Comparison of ENCODE assay signal across 8 mouse cellular contexts in genomic region chr3:96577566-96577965, GRCm38 (mm10). TPM values are rescaled to one million over a fixed set of nuclear protein-coding genes. Genes with fewer than 3 reads are reported as not detected.
A peak's percentile ranks its signal among the peaks of the same experiment; 100 is the strongest.
DNase-seq lines count a peak whose midpoint lies in the region; ATAC-seq lines count a peak whose summit lies in the region.

No protein-coding gene starts in this region.

- peak overlapping the region; percentile 94 for H3K27ac ChIP-seq in kidney, embryonic 14.5 days (ENCODE audit: low read depth, low read length)
- H3K27ac ChIP-seq in hindbrain, embryonic 12.5 days = peak overlapping the region; percentile 60
- 0 out of 2 replicates have a peak overlapping the region, but pooled peaks have one; percentile 61 for H3K27ac ChIP-seq in midbrain, embryonic 14.5 days (replicated peaks; ENCODE audit: low read depth, low read length)

- peak overlapping the region; percentile 0; the same call in 1 of the 2 replicates for H3K9ac ChIP-seq in kidney, embryonic 14.5 days (ENCODE audit: low read depth, low read length)
- H3K9ac ChIP-seq in hindbrain, embryonic 12.5 days = no peak overlapping the region
- no peak overlapping the region for H3K9ac ChIP-seq in midbrain, embryonic 14.5 days (replicated peaks; ENCODE audit: low read length)

- no peaks in the 10 kb centered on the region for H3K9me3 ChIP-seq in kidney, embryonic 14.5 days (ENCODE audit: control insufficient read depth, low read length)
- H3K9me3 ChIP-seq in hindbrain, embryonic 12.5 days (replicated peaks) = no peaks in the 10 kb centered on the region
- no peaks in the 10 kb centered on the region for H3K9me3 ChIP-seq in midbrain, embryonic 14.5 days (ENCODE audit: control insufficient read depth, low read length)

- no peaks in the 10 kb centered on the region for H3K36me3 ChIP-seq in kidney, embryonic 14.5 days (ENCODE audit: control insufficient read depth, insufficient read depth, low read length)
- H3K36me3 ChIP-seq in hindbrain, embryonic 12.5 days = no peaks in the 10 kb centered on the region; the same call in 1 of the 2 replicates
- H3K36me3 ChIP-seq in midbrain, embryonic 14.5 days (ENCODE audit: control insufficient read depth, insufficient read depth, low read length) = no peaks in the 10 kb centered on the region

- H3K4me1 ChIP-seq in kidney, embryonic 14.5 days (ENCODE audit: control insufficient read depth, insufficient read depth, low read length) = peaks cover 18% of the 10 kb centered on the region
- peaks cover 23% of the 10 kb centered on the region for H3K4me1 ChIP-seq in hindbrain, embryonic 12.5 days
- H3K4me1 ChIP-seq in midbrain, embryonic 14.5 days (ENCODE audit: control insufficient read depth, insufficient read depth, low read length) = peaks cover 14% of the 10 kb centered on the region

- no peak for DNase-seq in kidney, adult 8-10 months
- DNase-seq in R1 (ENCODE audit: low read depth, low spot score) = peak; percentile 90
- no peak for DNase-seq in midbrain, embryonic 14.5 days
- DNase-seq in gastrocnemius, postnatal 25 days = no peak
- no peak for DNase-seq in adrenal gland, postnatal 25 days
- no peak for DNase-seq in spleen, postnatal 14 days (ENCODE audit: low spot score in 2 of 2)

- H3K27me3 ChIP-seq in kidney, embryonic 14.5 days (ENCODE audit: control insufficient read depth, insufficient read depth, low read length) = no peaks in the 10 kb centered on the region
- H3K27me3 ChIP-seq in hindbrain, embryonic 12.5 days = 0 out of 2 replicates have a peak, but pooled peaks cover 13% of the 10 kb centered on the region
- no peaks in the 10 kb centered on the region for H3K27me3 ChIP-seq in midbrain, embryonic 14.5 days (ENCODE audit: control insufficient read depth, insufficient read depth, low read length)

- H3K4me2 ChIP-seq in kidney, embryonic 14.5 days (replicated peaks; ENCODE audit: low read depth, low read length) = peak overlapping the region; percentile 35; the same call in 1 of the 2 replicates
- 0 out of 2 replicates have a peak overlapping the region, but pooled peaks have one; percentile 42 for H3K4me2 ChIP-seq in hindbrain, embryonic 12.5 days (replicated peaks)
- no peak overlapping the region for H3K4me2 ChIP-seq in midbrain, embryonic 14.5 days (ENCODE audit: low read length)

- H3K4me3 ChIP-seq in kidney, embryonic 14.5 days (ENCODE audit: low read length) = no peak overlapping the region
- no peak overlapping the region for H3K4me3 ChIP-seq in hindbrain, embryonic 12.5 days
- H3K4me3 ChIP-seq in midbrain, embryonic 14.5 days (replicated peaks; ENCODE audit: low read depth, low read length) = no peak overlapping the region

- no peak for ATAC-seq in kidney, embryonic 14.5 days (ENCODE audit: low FRiP score, low TSS enrichment)
- no peak for ATAC-seq in hindbrain, embryonic 12.5 days (ENCODE audit: low FRiP score)
- ATAC-seq in midbrain, embryonic 14.5 days (ENCODE audit: low FRiP score, low TSS enrichment) = no peak

- WGBS in kidney, embryonic 14.5 days = 46% methylated on average over 4 of the region's 4 CpGs
- 74% methylated on average over 4 of the region's 4 CpGs for WGBS in hindbrain, embryonic 12.5 days
- 74% methylated on average over 4 of the region's 4 CpGs for WGBS in midbrain, embryonic 14.5 days

RNA-seq across cellular contexts. Expression of gene Gm16253, which starts 0.8 kb away (rescaled TPM):
- 0.72 and 1.3 TPM in 2 replicates for polyA plus RNA-seq in kidney, embryonic 14.5 days (2014; fragmentation: Nextera tagmentation; extraction: Ambion mirVana)
- polyA plus RNA-seq in hindbrain, embryonic 12.5 days (2016; fragmentation: Nextera tagmentation; extraction: Ambion mirVana) = 1.3 and 1.7 TPM in 2 replicates
- 0.43 and 0.45 TPM in 2 replicates for polyA plus RNA-seq in midbrain, embryonic 14.5 days (2014; fragmentation: Nextera tagmentation; extraction: Ambion mirVana)
- 1 to 10 TPM; 1.1 TPM for total RNA-seq in gastrocnemius, postnatal 25 days (2021)
- total RNA-seq in adrenal gland, postnatal 25 days (2021) = not detected in 2 replicates

RNA-seq across cellular contexts. Expression of gene Polr3gl, which starts 16.4 kb away (rescaled TPM):
- polyA plus RNA-seq in kidney, embryonic 14.5 days (2014; fragmentation: Nextera tagmentation; extraction: Ambion mirVana) = 18.0 and 22.3 TPM in 2 replicates
- 40.0 and 42.3 TPM in 2 replicates for polyA plus RNA-seq in hindbrain, embryonic 12.5 days (2016; fragmentation: Nextera tagmentation; extraction: Ambion mirVana)
- 14.8 and 17.1 TPM in 2 replicates for polyA plus RNA-seq in midbrain, embryonic 14.5 days (2014; fragmentation: Nextera tagmentation; extraction: Ambion mirVana)
- total RNA-seq in gastrocnemius, postnatal 25 days (2021) = 10 to 100 TPM; 34.0 to 38.1 TPM
- total RNA-seq in adrenal gland, postnatal 25 days (2021) = 37.7 and 44.9 TPM in 2 replicates

RNA-seq across cellular contexts. Expression of gene Ankrd34a, which starts 18.9 kb away (rescaled TPM):
- 1.8 and 2.4 TPM in 2 replicates for polyA plus RNA-seq in kidney, embryonic 14.5 days (2014; fragmentation: Nextera tagmentation; extraction: Ambion mirVana)
- polyA plus RNA-seq in hindbrain, embryonic 12.5 days (2016; fragmentation: Nextera tagmentation; extraction: Ambion mirVana) = 4.6 and 5.1 TPM in 2 replicates
- polyA plus RNA-seq in midbrain, embryonic 14.5 days (2014; fragmentation: Nextera tagmentation; extraction: Ambion mirVana) = 12.0 and 13.7 TPM in 2 replicates
- total RNA-seq in gastrocnemius, postnatal 25 days (2021) = 1 to 10 TPM in 1 of 2 experiments, under 1 TPM in 1; 0.95 to 1.1 TPM
- 0.71 and 0.97 TPM in 2 replicates for total RNA-seq in adrenal gland, postnatal 25 days (2021)

RNA-seq across cellular contexts. Expression of gene Txnip, which starts 19.8 kb away (rescaled TPM):
- polyA plus RNA-seq in kidney, embryonic 14.5 days (2014; fragmentation: Nextera tagmentation; extraction: Ambion mirVana) = 91.1 and 148 TPM in 2 replicates
- polyA plus RNA-seq in hindbrain, embryonic 12.5 days (2016; fragmentation: Nextera tagmentation; extraction: Ambion mirVana) = 58.7 and 59.9 TPM in 2 replicates
- polyA plus RNA-seq in midbrain, embryonic 14.5 days (2014; fragmentation: Nextera tagmentation; extraction: Ambion mirVana) = 45.0 and 60.1 TPM in 2 replicates
- 100 to 1,000 TPM; 343 to 504 TPM for total RNA-seq in gastrocnemius, postnatal 25 days (2021)
- 421 and 586 TPM in 2 replicates for total RNA-seq in adrenal gland, postnatal 25 days (2021)

RNA-seq across cellular contexts. Expression of gene Lix1l, which starts 23.4 kb away (rescaled TPM):
- polyA plus RNA-seq in kidney, embryonic 14.5 days (2014; fragmentation: Nextera tagmentation; extraction: Ambion mirVana) = 5.8 and 7.0 TPM in 2 replicates
- polyA plus RNA-seq in hindbrain, embryonic 12.5 days (2016; fragmentation: Nextera tagmentation; extraction: Ambion mirVana) = 6.6 and 7.3 TPM in 2 replicates
- polyA plus RNA-seq in midbrain, embryonic 14.5 days (2014; fragmentation: Nextera tagmentation; extraction: Ambion mirVana) = 6.7 and 7.5 TPM in 2 replicates
- 1 to 10 TPM; 6.7 to 7.0 TPM for total RNA-seq in gastrocnemius, postnatal 25 days (2021)
- total RNA-seq in adrenal gland, postnatal 25 days (2021) = 32.9 and 50.0 TPM in 2 replicates
